Mouse (Mus musculus) ovary, postnatal 14 days (tissue): ENCODE results near the gene Pfkp.

Experiments used
- DNase-seq: peaks from one replicate; pipeline ENCODE4 v3.0.0; 2022; ENCODE audit warnings: low spot score

Gene Pfkp

GRCm38 (mm10) chr13:6648669-6649233 is at the start of gene Pfkp:
Gene Pfkp, minus strand, starts transcription at chr13:6648777.
- peak; percentile 74 for DNase-seq

GRCm38 (mm10) chr13:6690607-6691006 is 42.0 kb upstream of the Pfkp start:
- DNase-seq: no peak

DNA sequence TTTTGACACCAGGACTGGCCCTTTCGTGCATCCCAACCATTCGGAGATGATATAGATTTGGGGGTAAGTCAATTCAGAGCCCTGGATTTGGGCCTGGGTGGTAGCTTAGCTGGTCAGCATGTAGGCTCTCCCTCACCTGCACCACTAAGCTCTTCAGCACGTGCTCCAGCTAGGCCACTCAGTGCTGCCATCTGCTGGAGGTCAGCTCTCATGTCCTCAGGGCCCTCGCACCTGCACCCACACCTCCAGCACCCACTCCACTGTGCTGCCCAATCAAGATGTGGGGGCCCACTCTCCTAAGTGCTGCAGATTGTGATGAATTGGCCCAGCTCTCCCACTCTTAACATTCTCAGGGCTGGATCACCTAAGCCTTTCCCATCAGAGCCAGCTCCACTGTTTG is 41.4 kb upstream of the Pfkp start:
- peak; percentile 25 for DNase-seq

- DNase-seq: peak; percentile 24
Observed at GRCm38 (mm10) chr13:6688790-6689433, 40.3 kb upstream of the Pfkp start.

- no peak for DNase-seq
Observed at GRCm38 (mm10) chr13:6666887-6667286, 18.3 kb upstream of the Pfkp start.

DNA sequence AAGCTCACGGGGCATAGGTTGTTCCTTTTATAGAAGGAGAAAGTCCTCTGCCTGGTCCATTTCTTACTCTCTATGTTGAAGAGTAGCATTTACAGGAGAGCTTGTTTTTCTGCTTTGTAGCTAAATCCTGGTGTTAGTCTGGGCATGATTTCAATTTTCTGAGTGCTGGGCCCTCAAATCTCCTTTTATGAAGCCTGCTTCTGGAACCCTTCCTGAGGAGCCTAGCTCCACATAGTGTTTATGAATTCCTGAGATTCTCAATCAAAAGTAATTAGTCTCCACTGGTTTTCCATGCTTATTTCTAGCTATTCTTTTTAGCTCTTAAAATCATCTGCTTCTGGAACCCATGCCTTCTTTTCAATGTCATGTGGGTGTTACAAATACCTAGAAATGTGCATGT is 16.9 kb upstream of the Pfkp start:
- DNase-seq: no peak

DNA sequence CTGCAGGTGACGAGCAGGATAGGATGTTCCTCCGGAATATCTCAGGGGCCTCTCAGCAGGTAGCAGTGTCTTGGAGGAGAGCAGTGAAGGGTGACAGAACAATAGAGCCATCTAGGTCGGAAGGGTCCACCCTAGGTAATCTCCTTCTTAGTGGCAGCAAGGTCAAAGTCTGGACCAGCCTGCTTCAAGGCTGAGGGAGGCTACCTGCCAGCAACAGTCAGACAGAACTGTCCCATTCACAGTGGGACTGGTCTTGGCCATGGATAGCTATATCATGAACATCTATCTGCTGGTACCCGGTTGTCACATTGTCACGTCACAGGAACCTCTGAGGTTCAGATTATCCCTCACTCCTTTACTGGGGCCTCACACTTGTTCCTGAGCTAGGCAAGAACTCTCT is 15.6 kb upstream of the Pfkp start:
- no peak for DNase-seq

- no peak for DNase-seq
Observed at GRCm38 (mm10) chr13:6659314-6659713, 10.7 kb upstream of the Pfkp start.

- DNase-seq: no peak
Observed at GRCm38 (mm10) chr13:6657300-6657699, 8.7 kb upstream of the Pfkp start.

GRCm38 (mm10) chr13:6649542-6649941 is 965 bp upstream of the Pfkp start:
- no peak for DNase-seq

DNA sequence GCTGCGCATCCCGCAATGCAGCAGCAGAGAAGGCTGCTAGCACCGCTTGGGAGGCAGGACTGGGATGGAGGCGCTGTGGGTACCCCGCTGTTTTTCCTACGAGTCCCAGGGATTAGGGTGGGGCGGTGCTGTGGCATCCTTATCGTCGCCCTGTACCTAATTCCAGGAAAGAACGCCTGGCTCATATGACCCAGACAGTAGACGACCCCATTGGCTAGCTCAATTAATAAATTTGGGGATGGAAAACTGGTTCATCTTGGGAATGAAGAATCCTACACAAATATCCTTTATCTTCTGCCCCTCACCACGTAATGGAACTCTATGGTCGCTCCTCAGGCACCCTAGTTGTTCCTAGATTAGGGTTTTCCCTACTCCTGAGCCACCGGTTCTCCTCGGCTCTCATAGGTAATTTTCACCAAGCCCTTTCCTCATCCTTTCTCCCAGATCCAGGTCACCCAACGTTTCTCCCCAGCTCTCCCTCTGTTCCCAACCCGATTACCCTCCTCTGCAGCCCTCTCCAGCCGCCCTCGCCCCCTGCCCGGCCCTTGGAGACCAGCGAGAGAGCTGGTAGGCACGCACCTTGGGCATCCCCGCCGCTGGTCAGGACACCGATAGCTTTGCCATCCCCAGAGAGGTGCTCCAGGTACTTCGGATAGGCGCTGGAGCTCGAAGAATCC is 447 bp downstream of the Pfkp start:
- no peak for DNase-seq

DNA sequence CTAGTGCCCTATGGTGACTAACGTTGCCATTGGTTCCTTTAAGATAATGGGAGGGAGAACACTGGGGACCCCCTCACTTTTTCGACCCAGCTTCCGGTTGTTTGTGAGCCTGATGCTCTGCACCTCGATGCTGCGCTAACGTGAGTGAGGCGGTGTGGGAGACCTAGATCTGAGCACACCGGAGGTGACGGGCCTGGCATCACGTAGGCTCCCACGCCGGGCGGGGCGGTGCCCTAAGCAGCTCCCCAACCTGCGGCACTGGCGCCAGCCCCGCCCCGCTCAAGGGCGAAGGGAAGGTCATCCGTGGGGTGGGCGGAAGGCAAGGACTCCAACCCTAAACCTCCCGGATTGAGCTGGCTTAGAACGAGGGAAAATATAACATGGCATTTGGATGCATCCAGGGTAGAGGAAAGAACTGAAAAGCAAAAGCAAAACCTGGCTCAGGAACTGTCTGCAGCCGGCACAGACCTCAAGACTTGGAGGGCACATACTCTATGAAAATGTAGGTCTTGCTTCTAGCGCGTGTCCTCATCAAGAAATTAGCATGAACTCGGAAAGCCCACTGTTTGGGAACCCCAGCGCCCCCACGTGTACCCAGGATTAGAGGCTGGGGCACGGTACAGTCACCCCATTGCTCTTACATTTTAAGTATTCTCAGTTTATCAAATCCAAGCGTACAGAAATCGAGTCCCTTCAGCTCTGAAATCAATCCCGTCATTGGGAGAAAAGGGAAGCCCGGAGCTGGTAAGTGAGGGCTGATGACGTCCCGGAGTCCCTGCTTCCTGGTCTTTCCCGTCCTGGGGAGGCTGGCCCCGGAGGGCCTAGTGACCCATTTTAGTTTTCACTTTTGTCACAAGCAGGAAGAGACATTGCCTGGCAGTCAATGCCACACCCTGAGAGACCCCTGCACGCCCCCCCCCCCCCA is 1.2 kb downstream of the Pfkp start:
- no peak for DNase-seq

DNA sequence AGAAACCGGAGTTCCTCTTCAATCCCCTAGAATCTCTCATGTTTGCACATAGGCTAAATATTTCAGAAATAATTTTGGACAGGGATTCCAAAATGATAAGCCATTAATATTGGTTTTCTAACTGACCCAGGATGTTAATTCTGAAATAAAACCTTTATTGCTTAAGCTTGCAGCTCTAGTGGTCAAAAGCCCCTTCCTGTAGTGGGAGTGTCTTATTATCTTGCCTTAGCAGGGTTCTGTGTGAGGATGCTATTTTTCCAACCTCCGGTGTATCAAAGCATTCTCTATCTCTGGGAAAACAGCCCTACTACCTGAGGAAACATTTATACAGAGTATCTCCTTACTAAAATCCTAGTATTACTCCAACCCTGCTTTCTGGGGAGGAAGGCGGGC is 1.9 kb downstream of the Pfkp start:
- DNase-seq: no peak

DNA sequence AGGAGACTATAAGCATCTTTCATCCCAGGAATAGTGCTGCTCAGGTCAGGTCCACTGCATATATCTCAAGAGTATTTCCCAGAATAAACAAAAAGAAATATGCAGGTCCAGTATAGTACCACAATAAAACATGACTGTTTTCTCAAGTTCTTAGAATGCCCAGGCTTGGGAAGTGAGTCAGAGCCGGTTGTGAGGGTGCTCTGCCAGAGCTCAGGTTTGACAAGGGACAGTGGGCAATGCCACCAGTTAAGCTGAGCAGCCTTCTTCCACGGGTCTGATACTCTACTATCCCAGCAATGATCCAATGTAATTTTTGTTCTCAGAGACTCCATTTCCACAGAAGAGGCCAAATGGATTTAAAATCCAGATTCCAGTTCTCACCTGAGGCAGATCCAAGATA is 2.3 kb downstream of the Pfkp start:
- DNase-seq: no peak

DNA sequence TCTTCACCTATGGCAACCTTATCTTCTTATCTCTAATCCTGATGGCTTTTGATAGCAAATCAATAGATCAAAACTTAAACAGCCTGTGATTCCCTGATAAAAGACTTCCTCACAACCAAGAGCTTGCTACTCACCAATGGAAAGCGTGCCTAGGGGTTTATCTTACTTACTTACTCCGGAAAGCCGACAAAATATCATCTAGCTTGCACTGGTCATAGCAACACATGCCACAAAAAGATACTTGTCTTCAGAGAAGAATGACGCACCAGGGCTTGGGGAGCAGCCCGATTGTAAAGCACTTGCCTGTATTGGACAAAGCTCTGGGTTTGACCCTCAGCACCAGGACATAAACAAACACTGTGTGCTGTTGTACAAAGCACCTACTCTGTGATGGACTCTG is 4.6 kb downstream of the Pfkp start:
- DNase-seq: no peak

DNA sequence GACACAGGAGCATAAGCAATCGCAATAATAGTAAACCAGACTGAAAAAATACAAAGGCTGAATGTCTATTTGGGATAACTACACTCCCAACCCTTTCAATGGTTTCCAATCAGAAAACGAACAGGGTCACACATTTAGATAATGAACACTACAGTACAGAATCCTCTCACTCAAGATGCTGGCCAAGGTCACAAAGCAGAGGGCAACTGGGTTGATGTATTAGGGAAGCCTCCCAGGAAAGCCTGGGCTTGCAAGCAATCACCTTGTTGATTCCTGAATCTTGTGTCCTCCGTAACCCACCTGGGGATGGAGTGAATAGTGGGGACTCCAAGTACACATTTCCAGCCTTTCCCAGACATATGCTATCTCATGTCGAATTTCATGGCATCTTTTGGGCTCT is 5.6 kb downstream of the Pfkp start:
- DNase-seq: no peak

DNA sequence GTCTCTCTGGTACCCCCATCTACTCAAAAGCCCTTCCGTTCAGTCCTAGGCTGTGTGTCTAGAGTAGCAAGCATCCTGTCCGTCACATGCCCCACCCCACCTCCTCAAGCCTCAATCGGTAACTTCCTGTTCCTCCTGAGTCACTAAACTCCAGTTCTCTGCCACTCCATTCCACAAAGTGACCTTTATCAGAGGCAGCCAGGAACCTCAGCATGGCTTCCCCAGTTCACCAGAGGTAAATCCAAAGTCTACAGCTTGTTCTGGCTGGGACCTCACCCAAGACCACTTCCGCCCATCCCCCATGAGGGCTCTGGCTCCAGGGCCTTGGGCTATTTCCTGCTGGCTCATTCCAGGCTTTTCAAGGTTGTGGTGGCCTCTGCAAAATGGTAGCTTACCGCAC is 6.1 kb downstream of the Pfkp start:
- DNase-seq: no peak

DNA sequence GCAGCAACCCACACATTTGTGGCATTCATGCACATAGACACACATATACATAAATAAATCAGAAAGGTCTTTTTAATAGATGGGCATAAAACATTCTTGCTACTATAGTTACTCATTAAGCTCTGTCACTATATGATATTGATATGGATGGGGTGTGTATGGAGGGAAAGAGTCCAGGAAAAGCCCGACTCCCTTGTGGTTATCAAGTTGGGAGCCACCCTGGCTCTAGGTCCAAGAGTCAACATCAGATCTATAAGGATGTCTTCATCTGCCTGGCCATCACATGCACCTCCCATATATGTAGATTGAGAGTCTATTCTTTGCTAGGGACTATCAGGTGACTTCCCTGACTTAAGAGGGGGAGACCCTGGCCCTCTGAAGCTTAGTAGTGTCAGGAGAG is 7.1 kb downstream of the Pfkp start:
- DNase-seq: no peak

- DNase-seq: no peak
Observed at GRCm38 (mm10) chr13:6639507-6640030, 9.0 kb downstream of the Pfkp start.

DNA sequence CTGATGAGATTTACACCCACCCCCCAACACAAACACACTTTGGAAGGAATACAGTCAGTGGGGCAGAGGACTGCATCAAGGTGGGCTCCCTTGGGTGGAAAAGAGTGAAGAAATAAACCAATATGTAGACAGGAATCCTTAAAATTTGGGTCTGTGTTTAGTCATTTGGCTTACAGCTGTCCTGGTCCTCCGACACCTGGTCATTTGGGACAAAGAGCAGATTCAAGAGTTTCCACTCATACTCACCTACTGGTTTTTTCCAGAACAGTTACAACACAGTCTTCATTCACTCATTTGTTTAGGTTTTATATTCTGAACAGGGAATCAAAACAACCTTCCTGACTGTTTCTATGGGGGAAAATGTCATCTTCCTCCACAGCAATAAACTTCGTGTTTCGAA is 9.6 kb downstream of the Pfkp start:
- DNase-seq: no peak

GRCm38 (mm10) chr13:6638425-6638824 is 10.2 kb downstream of the Pfkp start:
- DNase-seq: no peak

GRCm38 (mm10) chr13:6637534-6638124 is 10.9 kb downstream of the Pfkp start:
- no peak for DNase-seq
